Mouse (Mus musculus): ENCODE data around the gene Casp6. TPM values are rescaled to one million over a fixed set of nuclear protein-coding genes. Genes with fewer than 3 reads are reported as not detected.

Gene Casp6
- polyA plus RNA-seq, 1 experiment: 21.0 TPM

- TF ChIP-seq GATA1 (IDR thresholded peaks at IDR 0.05; ENCODE audit: low read length): no peak
Measured at GRCm38 (mm10) chr3:129946217-129946914, 45.1 kb downstream of the Casp6 start.

GRCm38 (mm10) chr3:129948359-129948758, 47.1 kb downstream of the Casp6 start:
- no peak for TF ChIP-seq GATA1 (IDR thresholded peaks at IDR 0.05; ENCODE audit: low read length)

- no peak for TF ChIP-seq GATA1 (IDR thresholded peaks at IDR 0.05; ENCODE audit: low read length)
Measured at GRCm38 (mm10) chr3:129949158-129949773, 48.0 kb downstream of the Casp6 start.

GRCm38 (mm10) chr3:129953296-129953695, 52.1 kb downstream of the Casp6 start:
- TF ChIP-seq GATA1 (IDR thresholded peaks at IDR 0.05; ENCODE audit: low read length): no peak

- TF ChIP-seq GATA1 (IDR thresholded peaks at IDR 0.05; ENCODE audit: low read length): no peak
Measured at GRCm38 (mm10) chr3:129962533-129962932, 61.3 kb downstream of the Casp6 start.

Other genes with a start within 250 kb of the Casp6 start
- gene Egf, start 146.1 kb upstream of the Casp6 start, polyA plus RNA-seq (2012): 0.98 and 1.5 TPM in 2 replicates
- not detected in 2 replicates for gene Lrit3, start 97.4 kb upstream of the Casp6 start, polyA plus RNA-seq (2012)
- gene Rrh, start 78.8 kb upstream of the Casp6 start, polyA plus RNA-seq (2012): not detected in 2 replicates
- gene Gar1, start 70.0 kb upstream of the Casp6 start, polyA plus RNA-seq (2012): 133 and 197 TPM in 2 replicates
- gene Cfi, start 65.5 kb upstream of the Casp6 start, polyA plus RNA-seq (2012): not detected in 2 replicates
- 130 and 181 TPM in 2 replicates for gene Pla2g12a, start 22.8 kb upstream of the Casp6 start, polyA plus RNA-seq (2012)
- not detected in 2 replicates for gene Mcub, start 68.8 kb downstream of the Casp6 start, polyA plus RNA-seq (2012)
- gene Sec24b, start 160.1 kb downstream of the Casp6 start, polyA plus RNA-seq (2012): 78.5 and 116 TPM in 2 replicates
- gene Col25a1, start 230.1 kb downstream of the Casp6 start, polyA plus RNA-seq (2012): not detected in 2 replicates